Mouse (Mus musculus): ENCODE data around the gene Nfia. TPM values are rescaled to one million over a fixed set of nuclear protein-coding genes. Genes with fewer than 3 reads are reported as not detected.

The Nfia gene
- polyA plus RNA-seq (2017; shearing (Covaris generic)), result 8.8 TPM

DNA sequence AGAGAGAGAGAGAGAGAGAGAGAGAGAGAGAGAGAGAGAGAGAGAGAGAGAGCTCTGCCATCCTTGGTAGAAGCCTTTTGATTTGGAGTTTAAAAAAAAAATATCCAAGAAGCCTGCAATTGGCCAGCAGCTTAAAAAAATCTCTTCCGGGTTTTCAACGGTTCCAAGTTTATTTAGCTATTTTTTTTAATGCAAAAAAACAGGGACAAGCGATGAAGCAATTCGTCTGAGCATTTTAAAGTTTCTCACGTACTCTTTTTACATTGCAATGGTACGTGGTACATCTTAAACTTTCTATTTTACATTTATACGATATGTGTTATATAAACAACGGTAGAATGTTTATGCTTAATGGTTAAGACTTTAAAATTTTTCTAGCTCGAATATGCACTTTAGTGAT lies at the start of gene Nfia:
TSS of gene Nfia (plus strand) at position 94 of the 400 bp plus-strand sequence.

DNA sequence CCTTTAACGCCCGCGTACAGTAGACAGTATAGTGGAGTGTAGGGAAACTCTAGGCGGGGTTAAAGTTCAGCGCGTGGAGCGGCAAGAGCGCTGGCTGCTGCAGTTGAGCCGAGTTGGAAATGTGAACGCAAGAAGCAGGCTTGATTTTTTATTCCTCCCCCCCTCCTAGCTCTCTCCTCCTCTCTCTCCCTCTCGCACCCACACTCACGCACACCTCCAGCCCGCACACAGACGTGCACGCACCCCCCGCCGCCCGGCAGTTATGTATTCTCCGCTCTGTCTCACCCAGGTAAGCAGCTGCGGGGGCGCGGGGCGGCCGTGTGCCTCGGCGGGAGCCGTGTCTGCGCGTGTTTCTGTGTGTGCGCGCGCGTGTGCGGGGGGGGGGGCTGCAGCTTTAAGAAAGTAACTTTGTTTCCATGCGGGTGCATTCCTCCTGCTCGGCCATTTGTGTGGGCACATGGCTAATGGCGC lies 5.2 kb downstream of the Nfia start, which contains the start of gene E130114P18Rik:
TSS of gene E130114P18Rik (minus strand) at position 373 of the 471 bp plus-strand sequence.

Other genes starting within 250 kb of the Nfia start
- gene E130114P18Rik, start 5.3 kb downstream of the Nfia start, polyA plus RNA-seq (2017; shearing (Covaris generic)), result not detected

All from activated CD4-positive, CD25-positive, alpha-beta regulatory T cell, adult 9 weeks (primary cell).